Mouse (Mus musculus): ENCODE data around the gene Sema4g. TPM values are rescaled to one million over a fixed set of nuclear protein-coding genes. Genes with fewer than 3 reads are reported as not detected.

The Sema4g gene
- 1.5 TPM for total RNA-seq (2023)

DNA sequence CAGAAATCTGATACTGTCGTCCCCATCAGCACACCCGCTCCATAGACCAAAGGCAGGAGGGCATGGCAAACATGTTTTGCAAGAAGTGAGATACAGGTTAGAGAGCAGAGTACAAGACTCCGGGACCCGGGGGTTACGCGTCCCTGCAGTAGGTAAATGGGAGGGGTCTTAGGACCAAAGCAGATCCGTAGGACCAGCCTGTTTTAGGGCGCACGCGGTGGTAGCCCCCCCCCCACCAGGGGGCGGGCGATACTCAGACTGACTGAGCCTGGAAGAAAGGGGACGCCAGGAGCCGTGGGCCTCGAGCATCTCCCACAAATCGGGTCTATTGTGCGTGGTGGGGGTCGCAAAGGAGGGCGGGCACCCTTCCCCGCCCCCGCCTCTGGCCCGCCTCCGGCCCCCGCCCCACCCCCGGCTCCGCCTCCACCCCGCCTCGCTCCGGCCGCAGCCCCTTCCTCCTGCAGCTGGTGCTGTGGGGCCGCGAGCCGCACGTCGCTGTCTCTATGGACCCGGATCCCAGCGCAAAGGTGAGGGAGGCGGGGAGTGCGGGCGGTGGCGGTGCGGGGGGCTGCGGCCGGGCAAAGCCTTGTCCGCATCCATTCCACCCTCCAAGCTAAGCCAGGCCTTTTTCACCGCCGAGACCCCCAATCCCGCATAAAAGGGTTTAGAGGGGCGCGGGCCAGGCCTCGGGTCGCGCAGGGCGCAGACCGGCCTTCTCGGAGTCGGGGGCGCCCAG, at the start of gene Sema4g:
TSS of gene Sema4g (plus strand) at position 271 of the 736 bp plus-strand sequence.

DNA sequence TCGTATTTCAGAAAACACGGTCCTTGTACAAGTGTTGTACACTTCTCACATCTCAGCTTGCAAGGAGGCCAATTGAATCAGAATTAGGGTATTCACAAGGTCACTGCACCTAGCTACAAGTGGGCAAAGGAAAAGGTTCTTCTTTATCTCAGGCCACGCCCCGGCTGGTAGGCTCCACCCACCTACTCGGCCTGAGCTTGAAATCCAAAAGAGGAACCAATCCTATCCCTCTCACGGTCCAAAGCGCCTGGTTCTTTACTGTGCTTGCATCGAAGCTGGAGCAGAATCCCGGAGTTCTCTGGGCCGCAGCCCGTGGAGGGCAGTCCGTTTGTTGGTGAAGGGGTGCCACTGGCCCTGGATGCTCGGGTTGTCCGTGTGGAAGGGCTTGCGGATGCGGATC, 16.5 kb downstream of the Sema4g start, which contains the start of gene Twnk:
TSS of gene Twnk (plus strand) at position 220 of the 400 bp plus-strand sequence.

DNA sequence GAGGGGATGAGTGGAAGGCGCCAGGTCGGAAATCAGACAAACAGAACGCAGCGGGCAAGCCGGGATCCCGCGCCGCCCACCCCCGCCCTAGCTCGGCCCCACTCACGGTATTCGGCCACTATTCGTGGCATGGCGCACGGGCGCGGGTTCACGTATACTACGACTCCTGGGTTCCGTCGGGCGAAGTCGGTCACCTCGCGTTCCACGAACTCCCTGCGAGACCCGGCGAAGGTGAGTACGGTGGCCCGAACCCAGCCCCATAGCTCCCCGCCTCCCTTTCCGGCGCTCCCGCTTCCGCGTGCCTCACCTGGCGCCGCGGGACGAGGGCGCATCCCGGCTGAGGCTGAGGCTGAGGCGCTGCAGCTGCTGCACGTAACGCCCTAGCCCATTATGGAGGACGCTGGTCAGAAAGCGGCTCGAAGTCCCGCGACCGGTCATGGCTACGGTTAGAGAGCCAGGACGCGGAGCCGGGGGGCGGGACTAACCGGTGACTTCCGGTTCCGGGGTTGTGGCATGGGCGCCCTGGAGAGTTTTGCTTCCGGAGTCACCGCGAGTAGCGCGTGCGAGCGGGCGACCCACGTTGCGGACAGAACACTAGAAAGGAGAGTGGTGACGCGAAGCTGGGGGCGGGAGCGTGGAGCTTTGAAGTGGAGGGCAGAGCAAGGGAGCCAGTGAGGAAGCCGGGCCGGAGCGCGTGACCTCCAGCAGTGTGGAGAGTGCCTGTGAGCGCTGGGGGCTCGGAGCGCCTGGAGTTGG, 17.2 kb downstream of the Sema4g start, which contains the start of gene Mrpl43:
TSS of gene Mrpl43 (minus strand) at position 486 of the 756 bp plus-strand sequence.

DNA sequence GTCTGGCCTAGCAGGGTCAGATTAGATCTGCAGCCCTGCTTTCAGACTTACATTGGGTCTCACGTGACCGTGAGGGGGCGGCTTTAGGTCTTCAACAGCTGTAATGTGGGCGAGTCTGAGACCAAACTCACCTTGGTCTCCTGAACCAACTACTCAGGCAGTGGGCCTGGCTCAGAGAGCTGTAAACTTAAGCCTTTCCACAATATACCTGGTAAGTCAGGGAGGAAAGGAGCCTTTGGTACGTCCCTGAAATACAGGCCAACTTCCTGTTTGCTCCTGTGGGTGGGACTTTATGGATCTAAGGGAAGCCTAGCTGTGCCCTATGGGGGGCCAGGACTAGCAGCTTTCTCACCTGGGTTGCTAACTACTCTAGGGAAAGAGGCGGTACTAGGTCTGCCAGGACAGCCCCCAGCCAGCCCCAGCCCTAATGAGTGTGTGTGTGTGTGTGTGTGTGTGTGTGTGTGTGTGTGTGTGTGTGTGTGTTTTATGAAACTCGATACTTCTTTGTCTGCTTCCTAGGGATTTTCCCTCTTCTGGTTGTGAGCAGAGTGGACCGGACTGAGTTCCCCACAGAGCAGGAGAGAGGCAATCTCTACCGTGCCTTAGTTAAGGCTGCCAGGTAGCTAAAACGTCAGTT, 25.6 kb downstream of the Sema4g start, which contains the start of gene Lzts2:
TSS of gene Lzts2 (plus strand) at position 80 of the 637 bp plus-strand sequence.

DNA sequence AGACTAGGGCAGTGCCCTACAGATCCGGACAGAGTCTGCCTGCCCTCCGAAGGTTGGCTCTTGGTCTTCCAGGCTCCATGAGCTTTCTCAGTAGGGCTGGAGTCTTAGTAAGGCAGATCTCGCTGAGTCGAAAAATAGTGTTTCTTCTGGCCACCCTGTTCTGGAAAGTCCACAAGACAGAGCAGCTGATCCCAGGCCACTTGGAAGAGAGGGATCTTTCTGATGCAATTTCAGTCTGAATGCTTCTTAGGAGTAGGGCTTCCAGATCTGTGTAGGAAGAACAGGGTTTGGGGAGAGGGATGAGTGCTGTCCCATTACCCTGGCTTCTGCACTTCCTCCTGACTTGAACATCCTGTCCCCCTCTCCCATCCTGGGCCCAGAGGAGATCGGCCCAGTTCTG, 56.8 kb downstream of the Sema4g start, which contains the start of gene Pdzd7:
TSS of gene Pdzd7 (minus strand) at position 67 of the 400 bp plus-strand sequence.

DNA sequence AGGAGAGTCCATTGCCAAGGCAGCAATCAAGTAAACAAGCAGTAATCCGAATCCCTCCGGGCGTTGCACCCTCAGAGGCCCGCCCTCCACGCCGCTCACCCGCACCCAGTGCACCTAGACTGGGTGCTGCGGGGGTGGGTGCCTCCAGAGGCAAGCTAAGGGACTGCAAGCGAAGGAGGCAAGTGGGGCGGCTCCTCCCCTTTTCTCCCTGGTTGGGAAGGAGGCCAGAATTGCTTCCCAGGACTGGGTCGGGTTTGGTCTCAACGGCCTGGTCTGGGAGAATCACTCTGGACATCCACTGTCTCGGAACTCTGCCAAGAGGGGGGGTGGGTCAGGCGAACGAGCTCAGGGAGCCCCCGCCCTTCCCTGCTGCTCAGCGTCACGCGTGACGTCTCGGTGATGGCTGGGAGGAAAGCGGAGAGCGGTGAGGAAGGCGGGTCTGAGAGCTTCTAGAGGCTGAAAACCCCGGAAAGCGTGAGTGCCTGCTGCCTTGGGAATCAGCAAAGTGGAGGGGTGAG, 58.6 kb downstream of the Sema4g start, which contains the start of gene Sfxn3:
TSS of gene Sfxn3 (plus strand) at position 87 of the 518 bp plus-strand sequence.

Other genes starting within 250 kb of the Sema4g start
- not detected for gene Pax2, start 233.1 kb upstream of the Sema4g start, total RNA-seq (2023)
- gene Slf2, start 58.0 kb upstream of the Sema4g start, total RNA-seq (2023): 39.5 TPM
- 12.6 TPM for gene Twnk, start 16.6 kb downstream of the Sema4g start, total RNA-seq (2023)
- gene Mrpl43, start 17.3 kb downstream of the Sema4g start, total RNA-seq (2023): 25.2 TPM
- 3.2 TPM for gene Lzts2, start 25.3 kb downstream of the Sema4g start, total RNA-seq (2023)
- gene Pdzd7, start 56.6 kb downstream of the Sema4g start, total RNA-seq (2023): not detected
- gene Sfxn3, start 58.4 kb downstream of the Sema4g start, total RNA-seq (2023): 67.0 TPM
- not detected for gene Kazald1, start 86.1 kb downstream of the Sema4g start, total RNA-seq (2023)
- gene Tlx1, start 161.6 kb downstream of the Sema4g start, total RNA-seq (2023): not detected
- gene Lbx1, start 246.7 kb downstream of the Sema4g start, total RNA-seq (2023): not detected